Mouse (Mus musculus): ENCODE measurements around the gene Tomm40l.

DNA sequence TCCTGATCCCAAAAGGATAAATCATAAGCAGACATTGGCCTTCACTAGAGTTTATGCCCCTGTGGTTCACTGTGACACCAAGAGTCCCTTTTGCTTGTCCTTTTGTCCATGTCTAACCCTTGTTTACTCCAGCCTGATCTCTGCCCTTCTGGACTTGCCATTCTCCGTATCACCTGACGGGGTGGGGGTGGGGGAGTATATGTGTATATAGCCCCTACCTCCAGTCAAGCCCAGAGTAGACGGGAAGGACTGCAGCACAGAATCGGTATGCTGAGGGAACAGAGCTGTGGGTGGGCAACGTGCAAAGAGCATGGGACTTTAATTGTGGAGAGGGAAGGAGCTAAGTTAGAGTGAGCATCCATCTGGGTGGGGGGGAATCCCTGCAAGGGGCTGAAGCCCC, 2.5 kb upstream of the Tomm40l start, which contains the start of gene Apoa2:
- TF ChIP-seq CTCF (conservative IDR thresholded peaks at IDR 0.05; ENCODE audit: low read length) (no peak), NANOG (IDR thresholded peaks at IDR 0.05; ENCODE audit: borderline replicate concordance, low read length) (no peak)
